Mouse (Mus musculus): ENCODE data around the gene Isca1. TPM values are rescaled to one million over a fixed set of nuclear protein-coding genes. Genes with fewer than 3 reads are reported as not detected.

Gene Isca1
- 164 and 171 TPM in 2 replicates for polyA plus RNA-seq (2012; rRNA removed)

- DNase-seq = peak; percentile 99
- Histone ChIP-seq H3K27me3 (replicated peaks; ENCODE audit: control insufficient read depth, insufficient read depth, low read length) (no peaks in the 10 kb centered on the region), H3K4me1 (ENCODE audit: control insufficient read depth, insufficient read depth, low read length) (peaks cover 33% of the 10 kb centered on the region), H3K36me3 (ENCODE audit: control insufficient read depth, insufficient read depth, low read length) (no peaks in the 10 kb centered on the region), H3K4me3 (ENCODE audit: insufficient read depth, low read depth, low read length) (peak within 1 kb of the TSS; percentile 73), H3K27ac (ENCODE audit: insufficient read depth, low read depth, low read length) (peak within 1 kb of the TSS; percentile 95)
- TF ChIP-seq POLR2A (IDR thresholded peaks at IDR 0.05; ENCODE audit: low read depth, low read length) (peak; percentile 56), CTCF (conservative IDR thresholded peaks at IDR 0.05; ENCODE audit: insufficient read depth, insufficient read length, low read depth, low read length) (no peak)
- WGBS = under 1% methylated on average over 91 of the region's 91 CpGs
These were observed at the start of gene Isca1 for GRCm38 (mm10) chr13:59769296-59770163. TSS of gene Isca1 (minus strand) at chr13:59769810.

DNA sequence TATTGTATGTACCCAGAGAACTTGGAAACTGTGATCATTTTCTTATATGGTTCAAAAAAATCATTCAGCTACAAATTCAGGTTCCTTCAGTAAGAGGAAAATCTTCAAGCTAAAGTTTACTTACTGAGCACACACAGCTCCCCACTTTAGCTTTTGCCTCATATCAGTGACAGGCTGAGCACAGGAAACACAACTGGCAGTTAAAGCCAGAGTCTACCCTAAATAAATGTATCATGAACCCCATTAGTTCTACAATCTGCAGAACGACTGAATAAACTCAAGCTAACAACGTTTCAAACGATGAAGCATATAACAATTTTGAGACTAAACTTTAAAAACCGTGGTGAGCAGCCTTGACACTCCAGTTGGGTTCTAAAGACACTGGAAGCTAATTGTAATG, 47.7 kb upstream of the Isca1 start:
- no peak overlapping the region for H3K27ac ChIP-seq (ENCODE audit: insufficient read depth, low read depth, low read length)
- no peaks in the 10 kb centered on the region for H3K27me3 ChIP-seq (replicated peaks; ENCODE audit: control insufficient read depth, insufficient read depth, low read length)
- TF ChIP-seq POLR2A (IDR thresholded peaks at IDR 0.05; ENCODE audit: low read depth, low read length) (no peak), CTCF (conservative IDR thresholded peaks at IDR 0.05; ENCODE audit: insufficient read depth, insufficient read length, low read depth, low read length) (no peak)
- H3K4me3 ChIP-seq (ENCODE audit: insufficient read depth, low read depth, low read length) = no peak overlapping the region
- 80% methylated on average over 4 of the region's 4 CpGs for WGBS
- DNase-seq = no peak
- peaks cover 7% of the 10 kb centered on the region; the same call in 1 of the 2 replicates for H3K4me1 ChIP-seq (ENCODE audit: control insufficient read depth, insufficient read depth, low read length)
- H3K36me3 ChIP-seq (ENCODE audit: control insufficient read depth, insufficient read depth, low read length) = peaks cover 6% of the 10 kb centered on the region

- no peak overlapping the region for H3K27ac ChIP-seq (ENCODE audit: insufficient read depth, low read depth, low read length)
- no peak for DNase-seq
- H3K4me1 ChIP-seq (ENCODE audit: control insufficient read depth, insufficient read depth, low read length) = no peaks in the 10 kb centered on the region
- TF ChIP-seq POLR2A (IDR thresholded peaks at IDR 0.05; ENCODE audit: low read depth, low read length) (no peak), CTCF (conservative IDR thresholded peaks at IDR 0.05; ENCODE audit: insufficient read depth, insufficient read length, low read depth, low read length) (no peak)
- WGBS = 87% methylated on average over 6 of the region's 6 CpGs
- no peaks in the 10 kb centered on the region for H3K27me3 ChIP-seq (replicated peaks; ENCODE audit: control insufficient read depth, insufficient read depth, low read length)
- no peak overlapping the region for H3K4me3 ChIP-seq (ENCODE audit: insufficient read depth, low read depth, low read length)
- H3K36me3 ChIP-seq (ENCODE audit: control insufficient read depth, insufficient read depth, low read length) = peaks cover 20% of the 10 kb centered on the region
These were observed 44.5 kb upstream of the Isca1 start for GRCm38 (mm10) chr13:59814109-59814591.

DNA sequence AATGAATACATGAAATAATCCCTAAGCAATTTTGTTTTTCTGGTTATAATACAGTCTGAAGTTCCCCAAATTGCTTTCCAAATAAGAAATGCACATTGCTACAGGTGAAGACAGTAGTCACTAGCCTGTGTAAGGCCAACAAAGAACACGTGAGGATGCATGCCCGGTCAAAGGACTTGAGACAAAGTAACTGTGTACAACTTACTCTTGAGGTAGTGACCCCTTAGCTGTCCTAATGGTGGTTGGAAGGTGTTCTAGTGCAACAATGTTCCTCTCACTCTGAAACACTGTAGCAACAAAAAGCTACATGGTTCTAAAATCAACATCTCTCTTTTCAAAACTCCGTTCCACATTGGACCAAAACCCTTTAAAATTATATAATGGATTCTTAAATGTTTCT, 42.0 kb upstream of the Isca1 start:
- H3K4me3 ChIP-seq (ENCODE audit: insufficient read depth, low read depth, low read length) = no peak overlapping the region
- H3K36me3 ChIP-seq (ENCODE audit: control insufficient read depth, insufficient read depth, low read length) = peaks cover 20% of the 10 kb centered on the region

GRCm38 (mm10) chr13:59801000-59801399, 31.4 kb upstream of the Isca1 start:
- H3K4me1 ChIP-seq (ENCODE audit: control insufficient read depth, insufficient read depth, low read length) = no peaks in the 10 kb centered on the region
- WGBS = 71% methylated on average over 6 of the region's 6 CpGs
- peak; percentile 47 for DNase-seq
- H3K27me3 ChIP-seq (replicated peaks; ENCODE audit: control insufficient read depth, insufficient read depth, low read length) = no peaks in the 10 kb centered on the region
- H3K27ac ChIP-seq (ENCODE audit: insufficient read depth, low read depth, low read length) = no peak overlapping the region
- H3K36me3 ChIP-seq (ENCODE audit: control insufficient read depth, insufficient read depth, low read length) = peaks cover 8% of the 10 kb centered on the region
- H3K4me3 ChIP-seq (ENCODE audit: insufficient read depth, low read depth, low read length) = no peak overlapping the region
- TF ChIP-seq CTCF (conservative IDR thresholded peaks at IDR 0.05; ENCODE audit: insufficient read depth, insufficient read length, low read depth, low read length) (no peak), POLR2A (IDR thresholded peaks at IDR 0.05; ENCODE audit: low read depth, low read length) (no peak)

More for the DNA sequence above, 42.0 kb upstream of the Isca1 start:
- WGBS = 88% methylated on average over 3 of the region's 3 CpGs
- DNase-seq = no peak
- no peak overlapping the region for H3K27ac ChIP-seq (ENCODE audit: insufficient read depth, low read depth, low read length)
- H3K27me3 ChIP-seq (replicated peaks; ENCODE audit: control insufficient read depth, insufficient read depth, low read length) = no peaks in the 10 kb centered on the region
- H3K4me1 ChIP-seq (ENCODE audit: control insufficient read depth, insufficient read depth, low read length) = no peaks in the 10 kb centered on the region
- no peak for TF ChIP-seq CTCF (conservative IDR thresholded peaks at IDR 0.05; ENCODE audit: insufficient read depth, insufficient read length, low read depth, low read length)

DNA sequence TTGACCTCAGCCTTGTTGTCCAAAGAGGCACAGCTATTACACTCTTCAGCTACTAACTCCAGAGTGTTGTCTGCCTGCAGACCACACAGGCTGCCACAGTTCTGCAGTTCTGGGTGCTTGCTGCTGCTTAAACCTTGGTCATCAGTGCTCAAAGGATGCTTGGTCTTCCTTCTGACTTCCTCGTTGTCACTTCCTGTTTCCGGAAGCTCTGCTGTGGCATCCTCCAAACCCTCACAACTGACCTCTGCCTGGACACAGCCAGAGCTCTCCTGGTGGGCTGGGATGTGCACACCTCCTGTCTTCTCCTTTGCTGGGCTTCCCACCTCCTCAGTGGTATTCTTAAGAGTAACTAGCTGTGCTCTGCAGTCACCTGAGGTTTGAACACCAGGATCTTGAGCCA, 30.5 kb upstream of the Isca1 start:
- H3K27ac ChIP-seq (ENCODE audit: insufficient read depth, low read depth, low read length) = no peak overlapping the region
- 61% methylated on average over 2 of the region's 2 CpGs for WGBS
- H3K27me3 ChIP-seq (replicated peaks; ENCODE audit: control insufficient read depth, insufficient read depth, low read length) = no peaks in the 10 kb centered on the region
- H3K36me3 ChIP-seq (ENCODE audit: control insufficient read depth, insufficient read depth, low read length) = peaks cover 8% of the 10 kb centered on the region
- no peak for DNase-seq
- no peak overlapping the region for H3K4me3 ChIP-seq (ENCODE audit: insufficient read depth, low read depth, low read length)
- TF ChIP-seq CTCF (conservative IDR thresholded peaks at IDR 0.05; ENCODE audit: insufficient read depth, insufficient read length, low read depth, low read length) (no peak), POLR2A (IDR thresholded peaks at IDR 0.05; ENCODE audit: low read depth, low read length) (no peak)
- no peaks in the 10 kb centered on the region for H3K4me1 ChIP-seq (ENCODE audit: control insufficient read depth, insufficient read depth, low read length)

DNA sequence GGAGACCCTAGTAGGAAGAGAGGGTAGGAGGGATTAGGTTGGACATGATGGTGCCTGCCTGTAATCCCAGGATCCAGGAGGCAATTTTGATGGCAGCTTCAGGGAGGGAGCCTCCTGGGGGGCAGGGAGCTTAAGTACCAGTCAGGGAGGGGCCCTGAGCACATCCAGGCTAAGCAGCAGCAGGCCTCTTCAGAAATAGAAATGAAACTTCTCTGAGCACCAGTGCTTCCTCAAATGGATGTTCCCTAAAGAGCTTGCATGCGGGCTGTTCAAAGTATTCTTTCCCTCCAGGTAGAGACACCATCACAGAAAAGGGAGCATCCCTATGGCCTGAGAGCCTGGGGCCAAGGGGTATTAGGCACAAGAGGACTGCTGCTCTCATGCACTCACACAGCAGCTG, 28.7 kb upstream of the Isca1 start:
- no peaks in the 10 kb centered on the region for H3K4me1 ChIP-seq (ENCODE audit: control insufficient read depth, insufficient read depth, low read length)
- H3K36me3 ChIP-seq (ENCODE audit: control insufficient read depth, insufficient read depth, low read length) = peaks cover 10% of the 10 kb centered on the region
- H3K4me3 ChIP-seq (ENCODE audit: insufficient read depth, low read depth, low read length) = no peak overlapping the region
- TF ChIP-seq CTCF (conservative IDR thresholded peaks at IDR 0.05; ENCODE audit: insufficient read depth, insufficient read length, low read depth, low read length) (no peak), POLR2A (IDR thresholded peaks at IDR 0.05; ENCODE audit: low read depth, low read length) (no peak)
- no peak overlapping the region for H3K27ac ChIP-seq (ENCODE audit: insufficient read depth, low read depth, low read length)
- H3K27me3 ChIP-seq (replicated peaks; ENCODE audit: control insufficient read depth, insufficient read depth, low read length) = no peaks in the 10 kb centered on the region
- 89% methylated on average over 1 of the region's 1 CpGs for WGBS
- no peak for DNase-seq
